ENCODE assay signal across 8 mouse cellular contexts in the genomic region with DNA sequence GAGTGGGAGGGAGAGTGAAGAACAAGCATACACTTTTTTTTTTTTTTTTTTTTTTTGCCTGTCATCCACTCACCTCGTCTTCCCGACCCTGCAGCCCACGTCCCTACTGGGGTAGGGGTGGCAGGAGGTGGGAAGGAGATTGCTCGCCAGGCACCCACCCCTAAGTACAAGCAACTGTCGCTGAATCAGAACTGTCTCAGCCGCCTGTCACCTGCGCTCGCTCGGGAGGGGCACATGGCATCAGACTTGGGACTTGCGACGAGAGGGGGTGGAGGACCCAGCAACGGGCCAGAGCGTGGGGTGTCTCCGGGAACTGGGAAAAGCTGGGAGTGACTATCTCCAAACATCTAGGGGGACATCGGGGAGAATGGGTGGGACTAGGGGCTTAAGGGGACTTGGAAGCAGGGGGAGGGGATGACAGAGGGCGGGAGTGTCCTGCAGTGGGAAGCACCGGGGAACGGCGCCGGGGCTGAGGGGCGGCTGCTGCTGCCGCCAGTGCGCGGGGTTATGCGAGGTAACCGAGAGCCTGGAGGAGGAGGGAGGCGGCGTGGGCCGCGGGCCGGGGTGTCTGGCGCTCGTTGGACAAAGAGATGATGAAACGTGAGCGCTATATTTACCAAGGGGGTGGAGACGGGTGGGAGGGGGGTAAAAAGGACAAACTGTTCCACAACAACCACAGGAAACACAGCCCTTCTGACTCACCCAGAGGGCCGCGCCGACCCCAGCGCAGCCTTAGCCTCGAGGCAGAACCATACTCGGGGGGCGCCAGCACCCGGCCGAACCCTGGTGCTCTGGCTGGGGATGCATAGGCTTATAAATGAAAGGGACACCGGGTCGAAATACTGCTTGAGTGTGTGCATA. TPM values are rescaled to one million over a fixed set of nuclear protein-coding genes. Genes with fewer than 3 reads are reported as not detected.
DNase-seq lines count a peak whose midpoint lies in the region; ATAC-seq and TF ChIP-seq lines count a peak whose summit lies in the region.

No protein-coding gene starts in this region.

- DNase-seq in ES-CJ7 (ENCODE audit: low read depth, low spot score), result peak; percentile 67
- DNase-seq in cerebellum, adult 18-20 months, result peak; percentile 87 to 88
- peak; percentile 52 for DNase-seq in forebrain, postnatal 0 days
- peak; percentile 94 for DNase-seq in heart, postnatal 4 days
- peak; percentile 87 for DNase-seq in layer of hippocampus, adult 9-11 months
- peak; percentile 19 for DNase-seq in thymus, adult 2 months

- no peak for TF ChIP-seq POLR2A in olfactory bulb, adult 2 months (IDR thresholded peaks at IDR 0.05; ENCODE audit: insufficient read depth, low read depth, low read length)
- no peak for TF ChIP-seq POLR2A in thymus, adult 2 months (IDR thresholded peaks at IDR 0.05; ENCODE audit: control insufficient read depth, extremely low read depth, insufficient read depth, low read length, poor library complexity)

- peak overlapping the region; percentile 43 for H3K4me3 ChIP-seq in forebrain, postnatal 0 days (ENCODE audit: low read depth, low read length)
- H3K4me3 ChIP-seq in lung, embryonic 16.5 days (ENCODE audit: low read length), result peak overlapping the region; percentile 47
- peak overlapping the region; percentile 53 for H3K4me3 ChIP-seq in olfactory bulb, adult 2 months (ENCODE audit: insufficient read depth, low read depth, low read length)
- H3K4me3 ChIP-seq in thymus, adult 2 months (ENCODE audit: control insufficient read depth, insufficient read depth, low read length), result peak overlapping the region; percentile 41

- H3K4me1 ChIP-seq in forebrain, postnatal 0 days (ENCODE audit: insufficient read depth), result peaks cover 10% of the 10 kb centered on the region
- H3K4me1 ChIP-seq in lung, embryonic 16.5 days (replicated peaks; ENCODE audit: control insufficient read depth, insufficient read depth, low read length), result peaks cover 27% of the 10 kb centered on the region
- H3K4me1 ChIP-seq in olfactory bulb, adult 2 months (ENCODE audit: control insufficient read depth, insufficient read depth, low read length), result peaks cover 32% of the 10 kb centered on the region
- H3K4me1 ChIP-seq in thymus, adult 2 months (replicated peaks; ENCODE audit: control insufficient read depth, insufficient read depth, low read length), result peaks cover 21% of the 10 kb centered on the region

- no peaks in the 10 kb centered on the region for H3K36me3 ChIP-seq in forebrain, postnatal 0 days (ENCODE audit: insufficient read depth)
- H3K36me3 ChIP-seq in lung, embryonic 16.5 days (ENCODE audit: control insufficient read depth, insufficient read depth, low read length), result no peaks in the 10 kb centered on the region
- no peaks in the 10 kb centered on the region for H3K36me3 ChIP-seq in thymus, adult 2 months (ENCODE audit: control insufficient read depth, insufficient read depth, low read length)

- peak overlapping the region; percentile 37 for H3K9ac ChIP-seq in forebrain, postnatal 0 days
- peak overlapping the region; percentile 58 for H3K9ac ChIP-seq in lung, embryonic 16.5 days (ENCODE audit: low read length)

- no peak for TF ChIP-seq CTCF in forebrain, postnatal 0 days (IDR thresholded peaks at IDR 0.05; ENCODE audit: low read depth)
- TF ChIP-seq CTCF in olfactory bulb, adult 2 months (IDR thresholded peaks at IDR 0.05; ENCODE audit: insufficient read depth, low read depth, low read length), result no peak
- no peak for TF ChIP-seq CTCF in thymus, adult 2 months (IDR thresholded peaks at IDR 0.05; ENCODE audit: borderline replicate concordance, control insufficient read depth, extremely low read depth, insufficient read depth, low read length, poor library complexity)

- H3K9me3 ChIP-seq in forebrain, postnatal 0 days (ENCODE audit: low read length), result no peaks in the 10 kb centered on the region
- no peaks in the 10 kb centered on the region for H3K9me3 ChIP-seq in lung, embryonic 16.5 days (ENCODE audit: control insufficient read depth, low read length)

- ATAC-seq in forebrain, postnatal 0 days, result peak; percentile 47
- ATAC-seq in lung, embryonic 16.5 days (ENCODE audit: low read depth), result peak; percentile 80

- 2% methylated on average over 47 of the region's 47 CpGs for WGBS in forebrain, postnatal 0 days
- under 1% methylated on average over 44 of the region's 47 CpGs for WGBS in lung, embryonic 16.5 days
- WGBS in olfactory bulb, adult 2 months, result under 1% methylated on average over 47 of the region's 47 CpGs
- 2% methylated on average over 47 of the region's 47 CpGs for WGBS in thymus, adult 2 months

- H3K27ac ChIP-seq in forebrain, postnatal 0 days (ENCODE audit: low read depth, low read length), result peak overlapping the region; percentile 51
- H3K27ac ChIP-seq in lung, embryonic 16.5 days (ENCODE audit: low read length), result peak overlapping the region; percentile 81
- H3K27ac ChIP-seq in olfactory bulb, adult 2 months (ENCODE audit: insufficient read depth, low read depth, low read length), result peak overlapping the region; percentile 99
- peak overlapping the region; percentile 43; the same call in 1 of the 2 replicates for H3K27ac ChIP-seq in thymus, adult 2 months (ENCODE audit: control insufficient read depth, insufficient read depth, low read length)

- peaks cover 19% of the 10 kb centered on the region; the same call in 1 of the 2 replicates for H3K27me3 ChIP-seq in forebrain, postnatal 0 days (ENCODE audit: insufficient read depth, low read length)
- peaks cover 24% of the 10 kb centered on the region for H3K27me3 ChIP-seq in lung, embryonic 16.5 days (ENCODE audit: control insufficient read depth, insufficient read depth, low read depth, low read length)
- no peaks in the 10 kb centered on the region; the same call in 1 of the 2 replicates for H3K27me3 ChIP-seq in thymus, adult 2 months (ENCODE audit: control insufficient read depth, insufficient read depth, low read length)

- H3K4me2 ChIP-seq in forebrain, postnatal 0 days (ENCODE audit: low read depth), result peak overlapping the region; percentile 78
- peak overlapping the region; percentile 90 for H3K4me2 ChIP-seq in lung, embryonic 16.5 days (ENCODE audit: low read depth, low read length)

RNA-seq across cellular contexts. Expression of a gene that starts 6.4 kb away (rescaled TPM):
- 22.5 and 25.9 TPM in 2 replicates for total RNA-seq in forebrain, postnatal 0 days (2014; rRNA removed)
- polyA plus RNA-seq in forebrain, postnatal 0 days (2015; fragmentation: Nextera tagmentation; extraction: Ambion mirVana), result 10.2 and 11.4 TPM in 2 replicates
- total RNA-seq in heart, postnatal 4 days (2021), result 10 to 100 TPM; 26.9 to 27.3 TPM
- 6.3 and 6.6 TPM in 2 replicates for polyA plus RNA-seq in lung, embryonic 16.5 days (2015; fragmentation: Nextera tagmentation; extraction: Ambion mirVana)
- 102 and 132 TPM in 2 replicates for polyA plus RNA-seq in olfactory bulb, adult 2 months (2012; ENCODE audit: insufficient read depth, insufficient read length, low replicate concordance, missing spikeins)
- 6.9 and 7.4 TPM in 2 replicates for polyA plus RNA-seq in thymus, adult 2 months (2012; rRNA removed)

Comparison
In these comparisons a context has a peak if more than half of its experiments do, and no peak if none do; other contexts are left out.
1. Peak in every context shown above with its lines: DNase-seq, ATAC-seq, H3K4me3 ChIP-seq and H3K27ac ChIP-seq.
2. DNase-seq: peak in every context shown above with its lines; median percentile 94 in heart, postnatal 4 days; 88 in cerebellum, adult 18-20 months; 87 in layer of hippocampus, adult 9-11 months; 67 in ES-CJ7; 52 in forebrain, postnatal 0 days; 19 in thymus, adult 2 months.
3. H3K27ac ChIP-seq: peak in every context shown above with its lines; median percentile 99 in olfactory bulb, adult 2 months; 81 in lung, embryonic 16.5 days; 51 in forebrain, postnatal 0 days; 43 in thymus, adult 2 months.